Comparison of ENCODE assay signal across 21 mouse cellular contexts in genomic region chr12:109469793-109470192, GRCm38 (mm10). TPM values are rescaled to one million over a fixed set of nuclear protein-coding genes. Genes with fewer than 3 reads are reported as not detected.
"Had no signal": no experiment of that assay in that cellular context is flagged by ENCODE, and none has a peak within 500 bp of the region (broad histone marks: within the 10 kb centered on the region; RNA-seq: fewer than 3 reads in every experiment).

No protein-coding gene starts in this region.

- H3K27me3 ChIP-seq: neural tube, embryonic 12.5 days had no signal

- H3K9me3 ChIP-seq: midbrain, embryonic 10.5 days; midbrain, embryonic 12.5 days; neural tube, embryonic 12.5 days had no signal

- H3K4me1 ChIP-seq: midbrain, embryonic 12.5 days; neural tube, embryonic 12.5 days had no signal

- H3K27ac ChIP-seq: liver, embryonic 14.5 days; macrophage; midbrain, embryonic 10.5 days; midbrain, embryonic 12.5 days; neural tube, embryonic 12.5 days had no signal

- H3K9ac ChIP-seq: liver, embryonic 14.5 days; lung, embryonic 14.5 days; midbrain, embryonic 12.5 days; neural tube, embryonic 12.5 days had no signal

- H3K36me3 ChIP-seq: midbrain, embryonic 10.5 days; midbrain, embryonic 12.5 days; neural tube, embryonic 12.5 days had no signal

- ATAC-seq: midbrain, embryonic 16.5 days had no signal

- DNase-seq: lung, adult 18-20 months; lung, embryonic 14.5 days; lung, postnatal 10 days; midbrain, embryonic 14.5 days; retina, postnatal 1 day; right cerebral cortex, adult 18-20 months; right cerebral cortex, postnatal 25 days; right cerebral cortex, postnatal 4 days; spleen, adult 18-20 months; thymus, adult 18-20 months; thymus, postnatal 14 days; thymus, postnatal 36 days had no signal

- H3K4me3 ChIP-seq: midbrain, embryonic 10.5 days; midbrain, embryonic 12.5 days; myocyte; neural tube, embryonic 12.5 days had no signal

RNA-seq across cellular contexts. Expression of gene Dlk1, which starts 17.2 kb away (rescaled TPM):
- total RNA-seq: megakaryocyte, adult 5-6 weeks; megakaryocyte-erythroid progenitor cell, adult 5-6 weeks had no signal
- polyA plus RNA-seq: macrophage, myocyte had no signal
